In genomic region chr3:3751596-3752251, GRCm38 (mm10) we compare ENCODE assay signal across 9 mouse cellular contexts.
DNase-seq lines count a peak whose midpoint lies in the region; ATAC-seq and TF ChIP-seq lines count a peak whose summit lies in the region.
"Had no signal": no experiment of that assay in that cellular context is flagged by ENCODE, and none has a peak within 500 bp of the region (broad histone marks: within the 10 kb centered on the region; RNA-seq: fewer than 3 reads in every experiment).

No protein-coding gene starts in this region.

- H3K27ac ChIP-seq in embryonic facial prominence, embryonic 11.5 days (replicated peaks; ENCODE audit: low read depth, low read length) = no peak overlapping the region
- H3K27ac ChIP-seq in embryonic facial prominence, embryonic 10.5 days (replicated peaks) = no peak overlapping the region
- no peak overlapping the region for H3K27ac ChIP-seq in lung, postnatal 0 days (ENCODE audit: low read length)
- no peak overlapping the region for H3K27ac ChIP-seq in midbrain, embryonic 12.5 days (replicated peaks)
- H3K27ac ChIP-seq: heart, embryonic 13.5 days had no signal

- 16% methylated on average over 5 of the region's 5 CpGs for WGBS in embryonic facial prominence, embryonic 11.5 days
- 16% methylated on average over 5 of the region's 5 CpGs for WGBS in embryonic facial prominence, embryonic 10.5 days
- WGBS in lung, postnatal 0 days = 8% methylated on average over 5 of the region's 5 CpGs
- WGBS in midbrain, embryonic 12.5 days = 16% methylated on average over 5 of the region's 5 CpGs

- no peak for TF ChIP-seq EP300 in lung, postnatal 0 days (IDR thresholded peaks at IDR 0.05)

- H3K9me3 ChIP-seq in embryonic facial prominence, embryonic 11.5 days (replicated peaks; ENCODE audit: control insufficient read depth, low read length) = no peaks in the 10 kb centered on the region
- no peaks in the 10 kb centered on the region for H3K9me3 ChIP-seq in embryonic facial prominence, embryonic 10.5 days
- no peaks in the 10 kb centered on the region for H3K9me3 ChIP-seq in lung, postnatal 0 days (ENCODE audit: low read length)
- H3K9me3 ChIP-seq in midbrain, embryonic 12.5 days = no peaks in the 10 kb centered on the region
- H3K9me3 ChIP-seq: heart, embryonic 13.5 days had no signal

- intact Hi-C loops in heart, postnatal 25 days (cut with DNase I) = no loop called here

- peak; percentile 73 for DNase-seq in embryonic facial prominence, embryonic 11.5 days (ENCODE audit: low spot score)
- DNase-seq in embryonic facial prominence, embryonic 10.5 days (ENCODE audit: low spot score) = no peak
- DNase-seq in lung, postnatal 0 days (ENCODE audit: low spot score) = peak; percentile 19
- no peak for DNase-seq in lung, postnatal 4 days
- peak; percentile 21 for DNase-seq in fibroblast of lung, adult 2 months (ENCODE audit: low read depth)
- DNase-seq in testis, postnatal 10 days (ENCODE audit: low spot score) = no peak
- DNase-seq in heart, postnatal 25 days (ENCODE audit: low spot score) = no peak

- H3K9ac ChIP-seq in embryonic facial prominence, embryonic 11.5 days (replicated peaks; ENCODE audit: low read length) = no peak overlapping the region
- no peak overlapping the region for H3K9ac ChIP-seq in lung, postnatal 0 days (replicated peaks; ENCODE audit: low read depth)
- no peak overlapping the region for H3K9ac ChIP-seq in midbrain, embryonic 12.5 days (replicated peaks)
- H3K9ac ChIP-seq: heart, embryonic 13.5 days had no signal

- H3K4me1 ChIP-seq in embryonic facial prominence, embryonic 11.5 days (ENCODE audit: control insufficient read depth, insufficient read depth, low read length) = no peaks in the 10 kb centered on the region
- no peaks in the 10 kb centered on the region for H3K4me1 ChIP-seq in embryonic facial prominence, embryonic 10.5 days
- no peaks in the 10 kb centered on the region for H3K4me1 ChIP-seq in lung, postnatal 0 days (ENCODE audit: insufficient read depth, low read depth, low read length)
- H3K4me1 ChIP-seq in midbrain, embryonic 12.5 days = no peaks in the 10 kb centered on the region
- H3K4me1 ChIP-seq: heart, embryonic 13.5 days had no signal

- peak; percentile 74 for TF ChIP-seq CTCF in lung, postnatal 0 days (IDR thresholded peaks at IDR 0.05)

- H3K36me3 ChIP-seq in embryonic facial prominence, embryonic 11.5 days (replicated peaks; ENCODE audit: control insufficient read depth, insufficient read depth, low read depth, low read length) = no peaks in the 10 kb centered on the region
- no peaks in the 10 kb centered on the region for H3K36me3 ChIP-seq in embryonic facial prominence, embryonic 10.5 days (replicated peaks)
- no peaks in the 10 kb centered on the region for H3K36me3 ChIP-seq in lung, postnatal 0 days (ENCODE audit: insufficient read depth, low read length)
- no peaks in the 10 kb centered on the region for H3K36me3 ChIP-seq in midbrain, embryonic 12.5 days
- H3K36me3 ChIP-seq: heart, embryonic 13.5 days had no signal

- no peak for ATAC-seq in embryonic facial prominence, embryonic 11.5 days (replicated peaks; ENCODE audit: insufficient number of reproducible peaks, low FRiP score, low TSS enrichment, low read depth)
- no peak for ATAC-seq in lung, postnatal 0 days
- ATAC-seq in midbrain, embryonic 12.5 days (ENCODE audit: low FRiP score, low read depth) = peak; percentile 75

- no peak overlapping the region for H3K4me2 ChIP-seq in embryonic facial prominence, embryonic 11.5 days (ENCODE audit: low read depth, low read length)
- H3K4me2 ChIP-seq in lung, postnatal 0 days (replicated peaks; ENCODE audit: low read depth, low read length) = no peak overlapping the region
- no peak overlapping the region for H3K4me2 ChIP-seq in midbrain, embryonic 12.5 days (replicated peaks)
- H3K4me2 ChIP-seq: heart, embryonic 13.5 days had no signal

- no peak overlapping the region for H3K4me3 ChIP-seq in embryonic facial prominence, embryonic 11.5 days (ENCODE audit: low read depth, low read length)
- no peak overlapping the region for H3K4me3 ChIP-seq in embryonic facial prominence, embryonic 10.5 days
- H3K4me3 ChIP-seq in lung, postnatal 0 days (ENCODE audit: low read depth, low read length) = no peak overlapping the region
- no peak overlapping the region for H3K4me3 ChIP-seq in midbrain, embryonic 12.5 days
- H3K4me3 ChIP-seq: heart, embryonic 13.5 days had no signal

- no peaks in the 10 kb centered on the region for H3K27me3 ChIP-seq in embryonic facial prominence, embryonic 11.5 days (ENCODE audit: control insufficient read depth, insufficient read depth, low read length)
- H3K27me3 ChIP-seq in embryonic facial prominence, embryonic 10.5 days (replicated peaks; ENCODE audit: low read depth, poor library complexity, severe bottlenecking) = no peaks in the 10 kb centered on the region
- no peaks in the 10 kb centered on the region for H3K27me3 ChIP-seq in lung, postnatal 0 days (replicated peaks; ENCODE audit: insufficient read depth, low read length)
- no peaks in the 10 kb centered on the region for H3K27me3 ChIP-seq in midbrain, embryonic 12.5 days
- H3K27me3 ChIP-seq: heart, embryonic 13.5 days had no signal

Comparison
In these comparisons a context has a peak if more than half of its experiments do, and no peak if none do; other contexts are left out.
1. DNase-seq: peak in embryonic facial prominence, embryonic 11.5 days (single experiment), lung, postnatal 0 days (single experiment) and fibroblast of lung, adult 2 months (single experiment); none in embryonic facial prominence, embryonic 10.5 days (single experiment), lung, postnatal 4 days (0 of 2), testis, postnatal 10 days (single experiment) and heart, postnatal 25 days (single experiment).